9 mouse cellular contexts compared by ENCODE assay signal in the genomic region with DNA sequence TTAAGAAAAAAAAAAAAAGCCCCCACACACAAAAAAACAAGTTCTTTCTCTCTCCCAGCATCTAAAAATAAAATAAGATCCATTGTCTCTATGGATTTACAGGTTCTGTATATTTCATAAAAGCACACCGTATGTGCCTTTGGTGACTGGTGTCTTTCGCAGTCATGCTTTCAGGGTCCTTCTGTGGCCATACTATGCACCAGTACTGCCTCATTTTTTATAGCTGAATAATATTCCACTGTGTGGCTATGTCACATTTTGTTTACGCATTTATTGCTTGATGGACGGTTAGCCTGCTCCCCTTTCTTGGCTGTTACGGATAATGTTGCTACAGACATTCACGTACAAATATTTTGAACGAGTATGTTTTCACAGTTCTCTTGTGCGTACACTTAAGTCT. TPM values are rescaled to one million over a fixed set of nuclear protein-coding genes. Genes with fewer than 3 reads are reported as not detected.
DNase-seq lines count a peak whose midpoint lies in the region; ATAC-seq and TF ChIP-seq lines count a peak whose summit lies in the region.
"Had no signal": no experiment of that assay in that cellular context is flagged by ENCODE, and none has a peak within 500 bp of the region (broad histone marks: within the 10 kb centered on the region; RNA-seq: fewer than 3 reads in every experiment).

No protein-coding gene starts in this region.

- no peak for TF ChIP-seq CTCF in bone marrow, adult 2 months (IDR thresholded peaks at IDR 0.05; ENCODE audit: control insufficient read depth, insufficient read depth, low read length)

- H3K36me3 ChIP-seq in heart, embryonic 12.5 days: peaks cover 41% of the 10 kb centered on the region
- peaks cover 24% of the 10 kb centered on the region for H3K36me3 ChIP-seq in hindbrain, embryonic 12.5 days
- peaks cover 62% of the 10 kb centered on the region for H3K36me3 ChIP-seq in midbrain, embryonic 10.5 days

- H3K27me3 ChIP-seq in heart, embryonic 12.5 days (replicated peaks): no peaks in the 10 kb centered on the region
- H3K27me3 ChIP-seq in hindbrain, embryonic 12.5 days: no peaks in the 10 kb centered on the region
- no peaks in the 10 kb centered on the region for H3K27me3 ChIP-seq in midbrain, embryonic 10.5 days (ENCODE audit: low read depth, poor library complexity, severe bottlenecking)

- H3K4me3 ChIP-seq in heart, embryonic 12.5 days: peak overlapping the region; percentile 79
- H3K4me3 ChIP-seq in bone marrow, adult 2 months (replicated peaks; ENCODE audit: control insufficient read depth, low read depth, low read length): peak overlapping the region; percentile 99
- H3K4me3 ChIP-seq in hindbrain, embryonic 12.5 days: peak overlapping the region; percentile 61
- peak overlapping the region; percentile 83 for H3K4me3 ChIP-seq in midbrain, embryonic 10.5 days

- DNase-seq in heart, postnatal 36 days: no peak
- no peak for DNase-seq in midbrain, embryonic 10.5 days (ENCODE audit: low spot score)
- DNase-seq in thymus, postnatal 25 days: no peak
- no peak for DNase-seq in layer of hippocampus, adult 9-10 months (ENCODE audit: low spot score)
- no peak for DNase-seq in urinary bladder, postnatal 4 days (ENCODE audit: low spot score in 2 of 2)
- DNase-seq: gastrocnemius, postnatal 10 days had no signal

- no peak for TF ChIP-seq POLR2A in bone marrow, adult 2 months (IDR thresholded peaks at IDR 0.05; ENCODE audit: borderline replicate concordance, control insufficient read depth, low read depth, low read length)

- ATAC-seq in heart, embryonic 12.5 days (ENCODE audit: insufficient number of reproducible peaks, low FRiP score): no peak
- ATAC-seq in hindbrain, embryonic 12.5 days (ENCODE audit: low FRiP score): no peak

- intact Hi-C loops in heart, postnatal 36 days (cut with DNase I): no loop called here

- H3K4me1 ChIP-seq in heart, embryonic 12.5 days (replicated peaks): peaks cover 10% of the 10 kb centered on the region
- peaks cover 1% of the 10 kb centered on the region for H3K4me1 ChIP-seq in bone marrow, adult 2 months (ENCODE audit: control insufficient read depth, insufficient read depth, low read length)
- peaks cover 15% of the 10 kb centered on the region for H3K4me1 ChIP-seq in hindbrain, embryonic 12.5 days
- peaks cover 27% of the 10 kb centered on the region for H3K4me1 ChIP-seq in midbrain, embryonic 10.5 days

- no peak overlapping the region for H3K27ac ChIP-seq in heart, embryonic 12.5 days (ENCODE audit: poor library complexity, severe bottlenecking)
- no peak overlapping the region for H3K27ac ChIP-seq in bone marrow, adult 2 months (ENCODE audit: control insufficient read depth, insufficient read depth, low read depth, low read length, poor library complexity)
- H3K27ac ChIP-seq in hindbrain, embryonic 12.5 days: no peak overlapping the region
- H3K27ac ChIP-seq in midbrain, embryonic 10.5 days (replicated peaks): peak overlapping the region; percentile 97

- WGBS in heart, embryonic 12.5 days: 42% methylated on average over 8 of the region's 8 CpGs
- WGBS in bone marrow, adult 2 months: 48% methylated on average over 8 of the region's 8 CpGs
- 47% methylated on average over 8 of the region's 8 CpGs for WGBS in hindbrain, embryonic 12.5 days
- WGBS in midbrain, embryonic 10.5 days: 53% methylated on average over 8 of the region's 8 CpGs

- peak overlapping the region; percentile 79 for H3K4me2 ChIP-seq in heart, embryonic 12.5 days
- H3K4me2 ChIP-seq in hindbrain, embryonic 12.5 days (replicated peaks): peak overlapping the region; percentile 74

- H3K9me3 ChIP-seq in heart, embryonic 12.5 days (replicated peaks): no peaks in the 10 kb centered on the region
- H3K9me3 ChIP-seq in hindbrain, embryonic 12.5 days (replicated peaks): no peaks in the 10 kb centered on the region
- no peaks in the 10 kb centered on the region for H3K9me3 ChIP-seq in midbrain, embryonic 10.5 days (replicated peaks)

- H3K9ac ChIP-seq in heart, embryonic 12.5 days: no peak overlapping the region
- H3K9ac ChIP-seq in hindbrain, embryonic 12.5 days: no peak overlapping the region

RNA-seq across cellular contexts. Expression of a gene that starts 0.6 kb away (rescaled TPM):
- 123 and 128 TPM in 2 replicates for polyA plus RNA-seq in heart, embryonic 12.5 days (2016; fragmentation: Nextera tagmentation; extraction: Ambion mirVana)
- 10 to 100 TPM; 59.2 to 60.1 TPM for total RNA-seq in heart, postnatal 36 days (2021)
- 24.6 and 30.4 TPM in 2 replicates for polyA plus RNA-seq in bone marrow, adult 2 months (2011; ENCODE audit: insufficient read depth, insufficient read length, low replicate concordance, missing spikeins)
- polyA plus RNA-seq in hindbrain, embryonic 12.5 days (2016; fragmentation: Nextera tagmentation; extraction: Ambion mirVana): 126 and 131 TPM in 2 replicates
- polyA plus RNA-seq in midbrain, embryonic 10.5 days (2016; fragmentation: Nextera tagmentation; extraction: Ambion mirVana): 143 and 145 TPM in 2 replicates

RNA-seq across cellular contexts. Expression of a gene that starts 0.8 kb away (rescaled TPM):
- 15.3 and 15.9 TPM in 2 replicates for polyA plus RNA-seq in heart, embryonic 12.5 days (2016; fragmentation: Nextera tagmentation; extraction: Ambion mirVana)
- under 1 TPM in 1 of 2 experiments, not detected in 1; 0.25 TPM for total RNA-seq in heart, postnatal 36 days (2021)
- polyA plus RNA-seq in bone marrow, adult 2 months (2011; ENCODE audit: insufficient read depth, insufficient read length, low replicate concordance, missing spikeins): 9.2 and 15.3 TPM in 2 replicates
- polyA plus RNA-seq in hindbrain, embryonic 12.5 days (2016; fragmentation: Nextera tagmentation; extraction: Ambion mirVana): 20.8 and 21.3 TPM in 2 replicates
- 61.7 and 64.1 TPM in 2 replicates for polyA plus RNA-seq in midbrain, embryonic 10.5 days (2016; fragmentation: Nextera tagmentation; extraction: Ambion mirVana)

RNA-seq across cellular contexts. Expression of a gene that starts 23.4 kb away (rescaled TPM):
- 178 and 180 TPM in 2 replicates for polyA plus RNA-seq in heart, embryonic 12.5 days (2016; fragmentation: Nextera tagmentation; extraction: Ambion mirVana)
- 10 to 100 TPM; 31.1 to 33.8 TPM for total RNA-seq in heart, postnatal 36 days (2021)
- polyA plus RNA-seq in bone marrow, adult 2 months (2011; ENCODE audit: insufficient read depth, insufficient read length, low replicate concordance, missing spikeins): 16.6 and 26.1 TPM in 2 replicates
- 208 and 212 TPM in 2 replicates for polyA plus RNA-seq in hindbrain, embryonic 12.5 days (2016; fragmentation: Nextera tagmentation; extraction: Ambion mirVana)
- 265 and 286 TPM in 2 replicates for polyA plus RNA-seq in midbrain, embryonic 10.5 days (2016; fragmentation: Nextera tagmentation; extraction: Ambion mirVana)

RNA-seq across cellular contexts. Expression of a gene that starts 24.3 kb away (rescaled TPM):
- 16.4 and 17.8 TPM in 2 replicates for polyA plus RNA-seq in heart, embryonic 12.5 days (2016; fragmentation: Nextera tagmentation; extraction: Ambion mirVana)
- 10 to 100 TPM in 1 of 2 experiments, 1 to 10 TPM in 1; 10.0 to 10.4 TPM for total RNA-seq in heart, postnatal 36 days (2021)
- polyA plus RNA-seq in bone marrow, adult 2 months (2011; ENCODE audit: insufficient read depth, insufficient read length, low replicate concordance, missing spikeins): 6.3 and 7.4 TPM in 2 replicates
- 19.4 and 20.3 TPM in 2 replicates for polyA plus RNA-seq in hindbrain, embryonic 12.5 days (2016; fragmentation: Nextera tagmentation; extraction: Ambion mirVana)
- 13.8 and 14.4 TPM in 2 replicates for polyA plus RNA-seq in midbrain, embryonic 10.5 days (2016; fragmentation: Nextera tagmentation; extraction: Ambion mirVana)

RNA-seq across cellular contexts. Expression of a gene that starts 51.3 kb away (rescaled TPM):
- polyA plus RNA-seq in heart, embryonic 12.5 days (2016; fragmentation: Nextera tagmentation; extraction: Ambion mirVana): 3.4 and 4.3 TPM in 2 replicates
- 10 to 100 TPM; 26.5 to 28.9 TPM for total RNA-seq in heart, postnatal 36 days (2021)
- polyA plus RNA-seq in bone marrow, adult 2 months (2011; ENCODE audit: insufficient read depth, insufficient read length, low replicate concordance, missing spikeins): 5.9 and 13.6 TPM in 2 replicates
- 3.3 and 3.5 TPM in 2 replicates for polyA plus RNA-seq in hindbrain, embryonic 12.5 days (2016; fragmentation: Nextera tagmentation; extraction: Ambion mirVana)
- polyA plus RNA-seq in midbrain, embryonic 10.5 days (2016; fragmentation: Nextera tagmentation; extraction: Ambion mirVana): 3.0 and 3.5 TPM in 2 replicates
